Mouse (Mus musculus): ENCODE results near the gene Gm3164.
"Not testable (repeated sequence)": the region's sequence is repeated elsewhere in the genome, so short reads cannot be mapped to it uniquely, and the experiment has no call there.

Gene Gm3164

GRCm38 (mm10) chr14:4414965-4415835 lies at the start of gene Gm3164:
Gm3164 (plus strand) TSS chr14:4415448.
- peak; percentile 40 for DNase-seq (ENCODE audit: low spot score)

- not testable (repeated sequence) for DNase-seq (ENCODE audit: low spot score)
Observed at GRCm38 (mm10) chr14:4368991-4369390, 46.3 kb upstream of the Gm3164 start.

DNA sequence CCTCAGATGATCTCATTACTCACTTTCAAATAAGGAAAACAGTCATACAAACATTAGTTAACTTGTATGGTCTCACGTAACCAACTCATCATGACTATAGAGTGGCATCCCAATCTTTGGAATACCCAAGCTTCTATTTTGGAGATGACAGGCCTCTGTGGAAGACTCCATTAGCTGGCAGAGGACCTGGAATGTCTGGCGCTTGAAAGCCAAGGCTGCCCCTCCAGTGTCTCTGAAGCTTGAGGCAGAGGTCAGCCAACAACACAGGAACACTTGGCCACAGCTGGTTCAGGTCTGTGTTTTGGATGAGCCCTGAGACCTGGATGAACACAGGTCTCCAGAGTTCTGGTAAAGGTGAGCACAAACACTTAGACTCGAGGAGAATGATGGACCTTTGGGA lies 45.6 kb upstream of the Gm3164 start:
- not testable (repeated sequence) for DNase-seq (ENCODE audit: low spot score)

DNA sequence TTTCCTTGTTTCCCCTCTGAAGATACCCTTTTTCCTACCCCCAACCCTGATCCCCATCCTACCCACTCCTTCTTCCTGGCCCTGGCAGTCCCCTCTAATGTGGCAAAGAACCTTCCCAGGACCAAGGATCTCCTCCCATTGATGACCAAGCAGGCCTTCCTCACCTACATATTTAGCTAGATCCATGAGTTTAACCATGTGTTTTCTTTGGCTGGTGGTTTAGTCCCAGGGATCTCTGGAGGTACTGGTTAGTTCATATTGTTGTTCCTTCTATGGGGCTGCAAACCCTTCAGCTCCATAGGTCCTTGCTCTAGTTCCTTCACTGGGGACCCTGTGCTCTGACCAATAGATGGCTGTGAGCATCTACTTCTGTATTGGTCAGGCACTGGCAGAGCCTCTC lies 37.4 kb upstream of the Gm3164 start:
- not testable (repeated sequence) for DNase-seq (ENCODE audit: low spot score)

GRCm38 (mm10) chr14:4385606-4386005 lies 29.6 kb upstream of the Gm3164 start:
- DNase-seq (ENCODE audit: low spot score) = not testable (repeated sequence)

DNA sequence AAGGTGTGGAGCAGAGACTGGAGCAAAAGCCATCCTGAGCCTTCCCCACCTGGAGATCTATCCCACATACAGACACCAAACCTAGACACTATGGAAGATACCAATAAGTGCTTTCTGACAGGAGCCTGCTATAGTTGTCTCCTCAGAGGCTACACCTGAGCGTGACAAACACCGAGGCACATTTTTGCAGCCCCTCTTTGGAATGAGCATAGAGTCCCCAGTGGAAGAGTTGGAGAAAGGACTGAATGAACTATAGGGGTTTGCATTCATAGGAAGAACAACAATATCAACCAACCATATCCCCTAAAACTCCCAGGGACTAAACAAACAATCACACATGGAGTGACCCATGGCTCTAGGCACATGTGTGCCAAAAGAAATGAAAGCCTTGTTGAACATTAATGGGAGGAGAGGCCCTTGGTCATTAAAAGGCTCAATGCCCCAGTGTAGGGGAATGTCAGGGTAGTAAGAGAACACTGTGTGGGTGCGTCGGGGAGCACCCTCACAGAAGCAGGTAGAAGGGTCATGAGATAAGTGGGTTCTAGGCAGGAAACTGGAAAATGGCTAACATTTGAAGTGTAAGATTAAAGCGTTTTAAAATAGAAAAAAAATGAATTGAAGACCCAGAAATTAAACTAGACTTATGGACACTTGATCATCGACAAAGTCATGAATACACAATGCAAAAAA lies 22.3 kb upstream of the Gm3164 start:
- not testable (repeated sequence) for DNase-seq (ENCODE audit: low spot score)

GRCm38 (mm10) chr14:4397226-4397625 lies 18.0 kb upstream of the Gm3164 start, which contains the start of gene Gm3159:
Gm3159 (plus strand) TSS chr14:4397526.
- DNase-seq (ENCODE audit: low spot score) = not testable (repeated sequence)

GRCm38 (mm10) chr14:4398624-4399023 lies 16.6 kb upstream of the Gm3164 start:
- DNase-seq (ENCODE audit: low spot score) = not testable (repeated sequence)

- DNase-seq (ENCODE audit: low spot score) = not testable (repeated sequence)
Observed at GRCm38 (mm10) chr14:4400115-4400789, 15.0 kb upstream of the Gm3164 start.

GRCm38 (mm10) chr14:4401245-4401644 lies 14.0 kb upstream of the Gm3164 start:
- DNase-seq (ENCODE audit: low spot score) = not testable (repeated sequence)

- not testable (repeated sequence) for DNase-seq (ENCODE audit: low spot score)
Observed at GRCm38 (mm10) chr14:4403840-4404239, 11.4 kb upstream of the Gm3164 start.

DNA sequence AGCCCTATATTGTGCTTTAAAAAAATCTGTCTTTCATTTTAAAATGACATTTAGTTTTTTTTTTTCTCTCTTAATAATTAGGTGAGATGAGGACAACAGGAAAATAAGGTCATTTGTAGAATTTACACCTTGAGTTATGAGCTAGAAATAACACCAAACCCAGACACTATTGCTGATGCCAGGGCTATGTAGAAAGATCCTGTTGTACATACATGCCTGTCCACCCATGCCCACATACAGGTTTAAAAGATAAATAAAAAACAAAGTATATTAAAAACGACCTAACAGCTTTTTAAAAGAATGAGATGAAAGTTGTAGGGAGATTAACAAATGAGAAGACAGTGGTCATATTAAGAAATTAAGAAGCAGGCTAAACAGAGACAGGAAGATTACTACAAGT lies 5.3 kb upstream of the Gm3164 start:
- not testable (repeated sequence) for DNase-seq (ENCODE audit: low spot score)

- DNase-seq (ENCODE audit: low spot score) = not testable (repeated sequence)
Observed at GRCm38 (mm10) chr14:4430692-4431091, 15.4 kb downstream of the Gm3164 start, which contains the start of gene Gm3173. Gm3173 (plus strand) TSS chr14:4430992.

DNA sequence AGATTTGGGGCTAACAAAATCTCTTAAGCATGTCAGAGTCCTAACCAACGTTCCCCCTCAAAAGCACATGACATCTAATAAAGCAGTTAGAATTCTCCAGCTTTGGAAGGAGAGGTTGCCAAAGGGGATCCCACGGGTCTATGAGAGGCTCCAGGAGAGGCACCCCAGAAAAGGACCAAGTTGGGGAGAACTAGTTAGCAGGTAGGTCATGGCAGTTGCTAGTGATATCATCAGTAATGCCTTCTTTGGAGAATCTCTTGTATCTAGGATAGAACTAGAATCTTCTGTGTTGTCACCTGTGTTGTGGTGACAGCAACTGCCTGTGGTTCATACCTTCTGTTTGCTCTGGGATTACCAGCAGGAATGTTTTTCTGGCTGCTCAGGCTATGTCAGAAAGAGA lies 66.2 kb downstream of the Gm3164 start, which contains the start of gene Gm3182:
Gene Gm3182 (plus strand): TSS at position 301 of the 400 bp plus-strand sequence.
- DNase-seq (ENCODE audit: low spot score) = not testable (repeated sequence)
